Mouse (Mus musculus): ENCODE measurements at regions not wholly inside any gene's neighbourhood (a gene's known extent, or its start where the extent isn't known, plus 50 kb on each side); places are given as distances from the start of the nearest gene placed in this dataset.

- no peak for DNase-seq (ENCODE audit: low read depth, low spot score)
Observed at GRCm38 (mm10) chr3:49096118-49096517, 661.0 kb downstream of the Pcdh18 start.

- DNase-seq (ENCODE audit: low read depth, low spot score): peak; percentile 81
Observed at GRCm38 (mm10) chr3:49093818-49094680, 663.1 kb downstream of the Pcdh18 start.

GRCm38 (mm10) chr3:49068801-49069200 is 688.3 kb downstream of the Pcdh18 start:
- no peak for DNase-seq (ENCODE audit: low read depth, low spot score)

- DNase-seq (ENCODE audit: low read depth, low spot score): no peak
Observed at GRCm38 (mm10) chr3:49062081-49062480, 695.0 kb downstream of the Pcdh18 start.

- DNase-seq (ENCODE audit: low read depth, low spot score): peak; percentile 23
Observed at GRCm38 (mm10) chr3:49032981-49033380, 724.1 kb downstream of the Pcdh18 start.

GRCm38 (mm10) chr3:49009211-49009967 is 747.7 kb downstream of the Pcdh18 start:
- DNase-seq (ENCODE audit: low read depth, low spot score): no peak

All from mesoderm, embryonic 11.5 days (tissue).